Comparison of ENCODE assay signal across 18 mouse cellular contexts in the genomic region with DNA sequence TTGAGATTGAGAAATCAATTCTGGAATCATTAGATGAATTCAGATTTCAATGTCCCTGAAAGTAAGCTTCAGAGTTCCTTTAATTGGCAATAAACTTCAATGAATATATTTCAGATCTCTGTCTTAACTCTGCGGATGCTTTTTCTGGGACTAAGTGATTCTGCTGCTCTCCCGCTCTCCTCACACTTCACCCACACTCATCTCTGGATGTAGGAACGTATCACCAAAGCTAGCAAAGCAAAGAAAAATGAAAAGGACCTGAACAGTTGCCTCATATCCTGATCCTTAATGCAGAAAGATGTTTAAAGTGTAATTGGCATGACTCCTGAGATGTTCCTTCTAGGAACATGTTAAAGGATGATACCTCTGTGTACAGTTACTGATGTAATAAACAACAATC.
"Had no signal": no experiment of that assay in that cellular context is flagged by ENCODE, and none has a peak within 500 bp of the region (broad histone marks: within the 10 kb centered on the region; RNA-seq: fewer than 3 reads in every experiment).

No protein-coding gene starts in this region.

- H3K27ac ChIP-seq: liver, embryonic 14.5 days; midbrain, embryonic 10.5 days; midbrain, embryonic 12.5 days; neural tube, embryonic 13.5 days; neural tube, embryonic 15.5 days; stomach, embryonic 15.5 days; stomach, postnatal 0 days had no signal

- ATAC-seq: midbrain, embryonic 16.5 days had no signal

- DNase-seq: lung, adult 18-20 months; lung, embryonic 14.5 days; lung, postnatal 10 days; lung, postnatal 4 days; midbrain, embryonic 14.5 days; right cerebral cortex, postnatal 14 days; thymus, adult 18-20 months; thymus, postnatal 14 days; thymus, postnatal 36 days had no signal

- H3K4me3 ChIP-seq: midbrain, embryonic 10.5 days; midbrain, embryonic 12.5 days; myocyte; neural tube, embryonic 13.5 days; neural tube, embryonic 15.5 days; stomach, embryonic 15.5 days had no signal
